Mouse (Mus musculus) MEL (cell line): Measurements from ENCODE around the gene Cyp27a1. TPM values are rescaled to one million over a fixed set of nuclear protein-coding genes. Genes with fewer than 3 reads are reported as not detected.

Source experiments
- DNase-seq: peaks from one replicate; pipeline ENCODE4 v3.0.0; 2011; ENCODE audit warnings: low read depth, low spot score
- H3K27ac ChIP-seq: 2 replicates; pipeline ENCODE4 v1.5.1; 2012; ENCODE audit warnings: low read depth, mild to moderate bottlenecking, control low read depth, low read length, moderate library complexity; ENCODE audit not compliant: control insufficient read depth
- H3K27me3 ChIP-seq, 2 experiments: fragments of 150-350 bp in 1 of 2; sonication (generic) in 1 of 2; 2 replicates each; pipeline ENCODE4 v1.6.1; 2012; ENCODE audit warnings: low read length in 2 of 2, mild to moderate bottlenecking in 2 of 2, improper control_type of control experiment in 1 of 2, moderate library complexity in 1 of 2; ENCODE audit not compliant: insufficient read depth in 2 of 2, control insufficient read depth in 1 of 2
- H3K36me3 ChIP-seq, 2 experiments: 2 replicates each; pipeline ENCODE4 v1.6.1; 2012 to 2014; ENCODE audit warnings: low read length in 2 of 2, improper control_type of control experiment in 1 of 2, inconsistent platforms in 1 of 2, mild to moderate bottlenecking in 1 of 2; ENCODE audit not compliant: insufficient read depth in 2 of 2, control insufficient read depth in 1 of 2
- H3K4me1 ChIP-seq, 2 experiments: fragments of 150-350 bp in 1 of 2; sonication (generic) in 1 of 2; 2 replicates each; pipeline ENCODE4 v1.6.1; 2012; ENCODE audit warnings: low read length in 2 of 2, improper control_type of control experiment in 1 of 2, mild to moderate bottlenecking in 1 of 2; ENCODE audit not compliant: insufficient read depth in 2 of 2, control insufficient read depth in 1 of 2
- H3K4me3 ChIP-seq, 2 experiments: fragments of 150-350 bp in 1 of 2; sonication (generic) in 1 of 2; 2 replicates each; pipeline ENCODE4 v1.5.1; 2012; ENCODE audit warnings: low read depth in 2 of 2, low read length in 2 of 2, mild to moderate bottlenecking in 2 of 2, moderate library complexity in 2 of 2, control low read depth in 1 of 2, improper control_type of control experiment in 1 of 2; ENCODE audit not compliant: control insufficient read depth in 1 of 2, insufficient read depth in 1 of 2
- H3K79me2 ChIP-seq: 2 replicates; pipeline ENCODE4 v1.6.1; 2012; ENCODE audit warnings: mild to moderate bottlenecking, low read length, moderate library complexity; ENCODE audit not compliant: control insufficient read depth, poor library complexity, insufficient read depth
- H3K9ac ChIP-seq: 2 replicates; pipeline ENCODE4 v1.6.1; 2012; ENCODE audit warnings: low read depth, mild to moderate bottlenecking, control low read depth, low read length, moderate library complexity; ENCODE audit not compliant: control insufficient read depth, poor library complexity, severe bottlenecking
- H3K9me3 ChIP-seq: fragments of 150-350 bp; sonication (generic); replicated peaks from 2 replicates; pipeline ENCODE4 v1.6.1; 2012; ENCODE audit warnings: mild to moderate bottlenecking, low read length, improper control_type of control experiment, moderate library complexity; ENCODE audit not compliant: insufficient read depth
- CTCF ChIP-seq, 3 experiments: IDR thresholded peaks in 2 of 3; conservative IDR thresholded peaks in 1 of 3; 2 replicates each; pipeline ENCODE4 v1.5.1; 2011 to 2012; ENCODE audit warnings: low read length in 3 of 3, low read depth in 2 of 3, mild to moderate bottlenecking in 2 of 3, improper control_type of control experiment in 1 of 3, inconsistent platforms in 1 of 3, mixed read lengths in 1 of 3, moderate library complexity in 1 of 3; ENCODE audit not compliant: control insufficient read depth in 1 of 3, insufficient read depth in 1 of 3, poor library complexity in 1 of 3, severe bottlenecking in 1 of 3
- ELF1 ChIP-seq: IDR thresholded peaks from 2 replicates; pipeline ENCODE4 v1.6.1; 2014; ENCODE audit warnings: low read depth, mild to moderate bottlenecking, inconsistent platforms, low read length, improper control_type of control experiment, moderate library complexity
- GABPA ChIP-seq: IDR thresholded peaks from 2 replicates; pipeline ENCODE4 v1.6.1; 2012; ENCODE audit warnings: low read depth, mild to moderate bottlenecking, inconsistent platforms, low read length, improper control_type of control experiment, moderate library complexity
- KAT2A ChIP-seq: conservative IDR thresholded peaks from 2 replicates; pipeline ENCODE4 v1.6.1; 2012; ENCODE audit warnings: low read depth, low read length, improper control_type of control experiment, inconsistent platforms
- MXI1 ChIP-seq: IDR thresholded peaks from 2 replicates; pipeline ENCODE4 v1.6.1; 2011; ENCODE audit warnings: mild to moderate bottlenecking, low read depth, low read length, improper control_type of control experiment
- POLR2A ChIP-seq, 2 experiments: IDR thresholded peaks; 2 replicates each; pipeline ENCODE4 v1.6.1; 2011 to 2012; ENCODE audit warnings: low read length in 2 of 2, mild to moderate bottlenecking in 2 of 2, control low read depth in 1 of 2, improper control_type of control experiment in 1 of 2, low read depth in 1 of 2, moderate library complexity in 1 of 2; ENCODE audit not compliant: control insufficient read depth in 1 of 2, insufficient read depth in 1 of 2, poor library complexity in 1 of 2
- POLR2AphosphoS2 ChIP-seq: IDR thresholded peaks from 2 replicates; pipeline ENCODE4 v1.6.1; 2011; ENCODE audit warnings: low read length, improper control_type of control experiment
- RAD21 ChIP-seq: IDR thresholded peaks from 2 replicates; pipeline ENCODE4 v1.6.1; 2011; ENCODE audit warnings: mild to moderate bottlenecking, low read depth, low read length, improper control_type of control experiment
- TAL1 ChIP-seq: IDR thresholded peaks from 2 replicates; pipeline ENCODE4 v1.6.1; 2012; ENCODE audit warnings: mild to moderate bottlenecking, inconsistent platforms, low read length, moderate library complexity, mixed read lengths
- TBP ChIP-seq: IDR thresholded peaks from 2 replicates; pipeline ENCODE4 v1.8.0; 2011; ENCODE audit warnings: low read depth, low read length, improper control_type of control experiment
- UBTF ChIP-seq: IDR thresholded peaks from 2 replicates; pipeline ENCODE4 v1.6.1; 2012; ENCODE audit warnings: low read depth, mild to moderate bottlenecking, inconsistent platforms, low read length, improper control_type of control experiment, moderate library complexity, borderline replicate concordance; ENCODE audit not compliant: insufficient read depth
- USF2 ChIP-seq, 2 experiments: IDR thresholded peaks; 2 replicates each; pipeline ENCODE4 v1.6.1; 2011 to 2012; ENCODE audit warnings: improper control_type of control experiment in 2 of 2, low read length in 2 of 2, borderline replicate concordance in 1 of 2, inconsistent platforms in 1 of 2, low read depth in 1 of 2, mild to moderate bottlenecking in 1 of 2; ENCODE audit not compliant: insufficient read depth in 1 of 2
- ZKSCAN1 ChIP-seq: IDR thresholded peaks from 2 replicates; pipeline ENCODE4 v1.6.1; 2012; ENCODE audit warnings: low read depth, mild to moderate bottlenecking, inconsistent platforms, low read length, improper control_type of control experiment, moderate library complexity
- polyA plus RNA-seq, 2 experiments: library from polyadenylated mRNA; stranded (reverse) in 1 of 2; unstranded in 1 of 2; fragments of >175 nt in 1 of 2; fragments of >200 nt in 1 of 2; gene quantifications; 2 replicates each; pipeline versions ENCODE4 v1.2.1 to v1.2.4; 2012; ENCODE audit warnings: low replicate concordance in 2 of 2, low read depth in 1 of 2; ENCODE audit not compliant: insufficient read length in 2 of 2, insufficient read depth in 1 of 2, missing spikeins in 1 of 2
- total RNA-seq: library from RNA; depleted of rRNA; stranded (reverse); fragments of 300-350 nt; gene quantifications from 2 replicates; pipeline ENCODE4 v1.2.3, GENCODE M21; 2012

Cyp27a1 gene
- total and polyA plus RNA-seq, 3 experiments = not detected

GRCm38 (mm10) chr1:74715886-74716285 lies 2.5 kb downstream of the Cyp27a1 start:
- Histone ChIP-seq H3K9ac (no peak overlapping the region), H3K79me2 (no peaks in the 10 kb centered on the region), H3K4me3 (no peak overlapping the region), H3K27ac (no peak overlapping the region), H3K27me3 (peaks cover 0 to 2% of the 10 kb centered on the region in 2 experiments; a peak in 2 of 4 replicates), H3K36me3 (0 out of 4 replicates have a peak, but pooled peaks cover 0 to 3% of the 10 kb centered on the region in 2 experiments), H3K9me3 (no peaks in the 10 kb centered on the region), H3K4me1 (peaks cover 0 to 16% of the 10 kb centered on the region in 2 experiments; a peak in 2 of 4 replicates)
- DNase-seq = no peak
- TF ChIP-seq TBP (no peak), ZKSCAN1 (no peak), KAT2A (no peak), USF2 (IDR thresholded peaks at IDR 0.05; ENCODE audit: borderline replicate concordance in 1 of 2, insufficient read depth in 1 of 2, low read depth in 1 of 2, low read length in 2 of 2) (no peak), ELF1 (no peak), POLR2A (IDR thresholded peaks at IDR 0.05; ENCODE audit: control insufficient read depth in 1 of 2, insufficient read depth in 1 of 2, low read depth in 1 of 2, low read length in 2 of 2, poor library complexity in 1 of 2) (no peak), RAD21 (no peak), MXI1 (no peak)

DNA sequence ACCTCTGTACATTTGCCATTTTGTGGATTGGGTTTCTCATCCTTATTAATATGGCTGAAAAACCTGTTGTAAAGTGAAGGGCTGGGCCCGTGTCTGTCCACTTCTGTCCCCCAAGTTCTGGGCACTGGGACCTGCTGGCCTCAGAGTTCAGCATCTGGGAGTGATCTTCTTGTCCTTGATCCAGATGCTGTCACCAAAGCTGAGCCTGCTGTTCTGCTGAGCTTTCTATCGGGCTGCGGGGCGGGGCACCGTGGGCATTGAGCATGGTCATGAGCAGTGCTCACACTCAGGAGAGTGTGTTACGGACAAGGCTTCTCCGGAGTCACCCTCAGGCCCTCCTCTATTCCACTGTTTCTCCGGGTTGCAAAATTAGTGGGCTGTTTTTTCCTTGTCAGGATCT lies 4.7 kb downstream of the Cyp27a1 start:
- no peak for TF ChIP-seq CTCF (IDR thresholded peaks at IDR 0.05 in 2 of 3, conservative IDR thresholded peaks at IDR 0.05 in 1 of 3; ENCODE audit: control insufficient read depth in 1 of 3, insufficient read depth in 1 of 3, low read depth in 2 of 3, low read length in 3 of 3, poor library complexity in 1 of 3, severe bottlenecking in 1 of 3)
- no peak for TF ChIP-seq KAT2A
- TF ChIP-seq POLR2AphosphoS2 = no peak
- no peak for TF ChIP-seq GABPA
- TF ChIP-seq TAL1 = no peak
- TF ChIP-seq ELF1 = no peak
- TF ChIP-seq UBTF = no peak
- Histone ChIP-seq H3K9me3 (no peaks in the 10 kb centered on the region), H3K36me3 (no peaks in the 10 kb centered on the region), H3K27ac (no peak overlapping the region), H3K4me1 (peaks cover 0 to 12% of the 10 kb centered on the region in 2 experiments; a peak in 2 of 4 replicates), H3K9ac (no peak overlapping the region), H3K79me2 (no peaks in the 10 kb centered on the region), H3K4me3 (no peak overlapping the region), H3K27me3 (peaks cover 0 to 2% of the 10 kb centered on the region in 2 experiments; a peak in 2 of 4 replicates)
- no peak for DNase-seq

DNA sequence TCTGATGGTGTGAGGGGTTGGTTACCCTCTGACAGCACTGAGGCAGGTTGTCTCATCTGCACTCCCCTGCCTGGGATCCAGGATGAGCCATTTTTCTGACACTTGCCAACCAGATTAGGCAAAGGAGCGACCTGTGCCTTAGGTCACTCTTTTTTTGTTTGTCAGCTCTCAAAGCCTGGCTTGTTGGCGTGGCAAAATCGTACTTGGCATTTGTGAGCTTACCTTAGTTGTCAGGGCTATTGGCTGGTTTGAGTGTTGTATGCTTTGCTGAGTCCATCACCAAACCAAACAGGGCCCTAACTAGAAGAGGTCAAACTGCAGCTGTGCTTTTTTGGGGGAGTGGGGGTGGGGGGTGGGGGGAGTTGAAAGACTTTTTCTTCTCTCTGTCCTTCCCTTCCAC lies 5.9 kb downstream of the Cyp27a1 start:
- Histone ChIP-seq H3K79me2 (no peaks in the 10 kb centered on the region), H3K4me3 (no peak overlapping the region), H3K36me3 (no peaks in the 10 kb centered on the region), H3K27ac (no peak overlapping the region), H3K9me3 (no peaks in the 10 kb centered on the region), H3K9ac (no peak overlapping the region), H3K27me3 (peaks cover 0 to 2% of the 10 kb centered on the region in 2 experiments; a peak in 2 of 4 replicates), H3K4me1 (peaks cover 0 to 7% of the 10 kb centered on the region in 2 experiments; a peak in 1 of 4 replicates)
- TF ChIP-seq ELF1 = no peak
- DNase-seq = no peak
